In the genomic region with DNA sequence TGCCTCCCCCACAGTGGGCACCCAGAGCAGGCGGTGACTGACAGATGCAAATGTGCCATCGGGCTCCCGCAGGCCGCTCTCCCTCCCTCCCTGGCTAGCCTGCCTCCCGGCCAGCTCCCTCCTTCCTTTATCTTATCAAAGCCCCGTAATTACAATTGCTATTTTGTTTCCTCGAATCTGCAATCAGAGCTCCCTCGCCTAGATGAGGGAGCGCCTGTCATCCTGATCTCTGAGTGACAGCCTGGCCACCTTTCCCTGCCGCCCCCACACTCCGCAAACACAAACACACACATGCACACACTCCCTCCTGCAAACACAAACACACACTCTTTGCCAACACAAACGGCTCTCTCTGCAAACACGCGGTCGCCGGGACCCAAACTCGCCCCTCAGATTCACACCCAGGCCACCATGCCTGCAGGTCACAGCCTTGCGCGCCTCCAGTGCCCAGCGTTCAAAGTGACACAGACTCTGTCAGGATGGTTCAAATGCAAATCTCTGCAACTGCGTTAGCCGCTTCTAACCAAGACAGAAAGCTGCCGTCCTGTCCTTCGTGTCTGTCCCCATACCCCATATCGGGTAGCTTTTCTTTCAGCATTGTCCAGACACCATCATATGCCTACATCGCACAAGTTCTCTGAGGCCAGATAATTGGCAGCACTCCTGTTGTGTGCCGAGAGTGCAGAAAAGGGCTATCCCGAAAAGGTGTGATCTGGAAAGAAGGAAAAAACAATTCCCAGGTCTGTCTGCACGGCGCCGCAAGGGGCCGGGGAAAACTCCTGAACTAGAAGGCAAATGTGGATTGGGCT, we compare ENCODE assay signal across 9 mouse cellular contexts. TPM values are rescaled to one million over a fixed set of nuclear protein-coding genes. Genes with fewer than 3 reads are reported as not detected.
DNase-seq lines count a peak whose midpoint lies in the region; ATAC-seq lines count a peak whose summit lies in the region.
"Had no signal": no experiment of that assay in that cellular context is flagged by ENCODE, and none has a peak within 500 bp of the region (broad histone marks: within the 10 kb centered on the region; RNA-seq: fewer than 3 reads in every experiment).

No protein-coding gene starts in this region.

- intact Hi-C loops in heart, postnatal 25 days (cut with DNase I): loop anchor here (2.0 to 5.0 kb wide), 3 partner anchors 87 to 523 kb away; no protein-coding TSS in a partner anchor

- H3K9ac ChIP-seq in heart, embryonic 12.5 days: peak overlapping the region; percentile 43; the same call in 1 of the 2 replicates
- no peak overlapping the region for H3K9ac ChIP-seq in midbrain, embryonic 13.5 days (replicated peaks)
- H3K9ac ChIP-seq in hindbrain, embryonic 12.5 days: 0 out of 2 replicates have a peak overlapping the region, but pooled peaks have one; percentile 3
- no peak overlapping the region for H3K9ac ChIP-seq in liver, embryonic 15.5 days
- no peak overlapping the region for H3K9ac ChIP-seq in midbrain, embryonic 15.5 days

- H3K9me3 ChIP-seq in heart, embryonic 12.5 days (replicated peaks): no peaks in the 10 kb centered on the region
- H3K9me3 ChIP-seq in midbrain, embryonic 10.5 days (replicated peaks): no peaks in the 10 kb centered on the region
- H3K9me3 ChIP-seq in midbrain, embryonic 13.5 days: no peaks in the 10 kb centered on the region
- no peaks in the 10 kb centered on the region for H3K9me3 ChIP-seq in hindbrain, embryonic 12.5 days (replicated peaks)
- H3K9me3 ChIP-seq in liver, embryonic 15.5 days (replicated peaks): no peaks in the 10 kb centered on the region
- H3K9me3 ChIP-seq in midbrain, embryonic 15.5 days: no peaks in the 10 kb centered on the region

- peaks cover 60% of the 10 kb centered on the region for H3K27me3 ChIP-seq in heart, embryonic 12.5 days (replicated peaks)
- peaks cover 78% of the 10 kb centered on the region for H3K27me3 ChIP-seq in midbrain, embryonic 10.5 days (ENCODE audit: low read depth, poor library complexity, severe bottlenecking)
- peaks cover 78% of the 10 kb centered on the region for H3K27me3 ChIP-seq in midbrain, embryonic 13.5 days
- peaks cover 77% of the 10 kb centered on the region for H3K27me3 ChIP-seq in hindbrain, embryonic 12.5 days
- peaks cover 62% of the 10 kb centered on the region for H3K27me3 ChIP-seq in liver, embryonic 15.5 days
- H3K27me3 ChIP-seq in midbrain, embryonic 15.5 days (replicated peaks): peaks cover 70% of the 10 kb centered on the region

- ATAC-seq in heart, embryonic 12.5 days (ENCODE audit: insufficient number of reproducible peaks, low FRiP score): no peak
- no peak for ATAC-seq in midbrain, embryonic 13.5 days
- no peak for ATAC-seq in hindbrain, embryonic 12.5 days (ENCODE audit: low FRiP score)
- ATAC-seq in liver, embryonic 15.5 days (ENCODE audit: insufficient read depth): no peak
- ATAC-seq in inflammation-experienced regulatory T-cells, adult 6 months: no peak
- ATAC-seq in midbrain, embryonic 15.5 days (replicated peaks): no peak

- H3K4me1 ChIP-seq in heart, embryonic 12.5 days (replicated peaks): peaks cover 57% of the 10 kb centered on the region
- peaks cover 71% of the 10 kb centered on the region for H3K4me1 ChIP-seq in midbrain, embryonic 10.5 days
- H3K4me1 ChIP-seq in midbrain, embryonic 13.5 days (replicated peaks): peaks cover 51% of the 10 kb centered on the region
- H3K4me1 ChIP-seq in hindbrain, embryonic 12.5 days: peaks cover 47% of the 10 kb centered on the region
- H3K4me1 ChIP-seq in liver, embryonic 15.5 days (replicated peaks): peaks cover 59% of the 10 kb centered on the region
- H3K4me1 ChIP-seq in midbrain, embryonic 15.5 days: peaks cover 47% of the 10 kb centered on the region

- H3K27ac ChIP-seq in heart, embryonic 12.5 days (ENCODE audit: poor library complexity, severe bottlenecking): no peak overlapping the region
- H3K27ac ChIP-seq in midbrain, embryonic 10.5 days (replicated peaks): no peak overlapping the region
- H3K27ac ChIP-seq in midbrain, embryonic 13.5 days: no peak overlapping the region
- no peak overlapping the region for H3K27ac ChIP-seq in hindbrain, embryonic 12.5 days
- no peak overlapping the region for H3K27ac ChIP-seq in liver, embryonic 15.5 days (replicated peaks)
- no peak overlapping the region for H3K27ac ChIP-seq in midbrain, embryonic 15.5 days

- H3K4me3 ChIP-seq in heart, embryonic 12.5 days: peak overlapping the region; percentile 25
- H3K4me3 ChIP-seq in midbrain, embryonic 10.5 days: peak overlapping the region; percentile 29
- no peak overlapping the region for H3K4me3 ChIP-seq in midbrain, embryonic 13.5 days (replicated peaks)
- no peak overlapping the region for H3K4me3 ChIP-seq in hindbrain, embryonic 12.5 days
- H3K4me3 ChIP-seq in liver, embryonic 15.5 days (replicated peaks): 0 out of 2 replicates have a peak overlapping the region, but pooled peaks have one; percentile 7
- H3K4me3 ChIP-seq in midbrain, embryonic 15.5 days: no peak overlapping the region

- no peak for DNase-seq in heart, postnatal 25 days (ENCODE audit: low spot score)
- DNase-seq in midbrain, embryonic 10.5 days (ENCODE audit: low spot score): no peak

- 1% methylated on average over 32 of the region's 32 CpGs for WGBS in heart, embryonic 12.5 days
- WGBS in midbrain, embryonic 10.5 days: 1% methylated on average over 32 of the region's 32 CpGs
- 1% methylated on average over 32 of the region's 32 CpGs for WGBS in midbrain, embryonic 13.5 days
- WGBS in hindbrain, embryonic 12.5 days: 2% methylated on average over 32 of the region's 32 CpGs
- WGBS in liver, embryonic 15.5 days (ENCODE audit: insufficient replicate concordance): 6% methylated on average over 32 of the region's 32 CpGs
- WGBS in midbrain, embryonic 15.5 days: 3% methylated on average over 32 of the region's 32 CpGs

- no peaks in the 10 kb centered on the region for H3K36me3 ChIP-seq in heart, embryonic 12.5 days
- peaks cover 1% of the 10 kb centered on the region for H3K36me3 ChIP-seq in midbrain, embryonic 10.5 days
- 0 out of 2 replicates have a peak, but pooled peaks cover 4% of the 10 kb centered on the region for H3K36me3 ChIP-seq in midbrain, embryonic 13.5 days
- H3K36me3 ChIP-seq in hindbrain, embryonic 12.5 days: no peaks in the 10 kb centered on the region
- peaks cover 8% of the 10 kb centered on the region for H3K36me3 ChIP-seq in liver, embryonic 15.5 days (replicated peaks)
- no peaks in the 10 kb centered on the region; the same call in 1 of the 2 replicates for H3K36me3 ChIP-seq in midbrain, embryonic 15.5 days (replicated peaks)

- peak overlapping the region; percentile 61 for H3K4me2 ChIP-seq in heart, embryonic 12.5 days
- no peak overlapping the region; the same call in 1 of the 2 replicates for H3K4me2 ChIP-seq in midbrain, embryonic 13.5 days (replicated peaks)
- 0 out of 2 replicates have a peak overlapping the region, but pooled peaks have one; percentile 6 for H3K4me2 ChIP-seq in hindbrain, embryonic 12.5 days (replicated peaks)
- peak overlapping the region; percentile 29 for H3K4me2 ChIP-seq in liver, embryonic 15.5 days
- no peak overlapping the region for H3K4me2 ChIP-seq in midbrain, embryonic 15.5 days

RNA-seq across cellular contexts. Expression of a gene that starts 2.8 kb away (rescaled TPM):
- polyA plus RNA-seq in heart, embryonic 12.5 days (2016; fragmentation: Nextera tagmentation; extraction: Ambion mirVana): not detected in 2 replicates
- not detected for total RNA-seq in heart, postnatal 25 days (2021)
- polyA plus RNA-seq in midbrain, embryonic 10.5 days (2016; fragmentation: Nextera tagmentation; extraction: Ambion mirVana): 25.5 and 28.8 TPM in 2 replicates
- 2.1 and 2.8 TPM in 2 replicates for polyA plus RNA-seq in midbrain, embryonic 13.5 days (2015; fragmentation: Nextera tagmentation; extraction: Ambion mirVana)
- 2.9 and 3.1 TPM in 2 replicates for polyA plus RNA-seq in hindbrain, embryonic 12.5 days (2016; fragmentation: Nextera tagmentation; extraction: Ambion mirVana)
- polyA plus RNA-seq in liver, embryonic 15.5 days (2015; fragmentation: Nextera tagmentation; extraction: Ambion mirVana): not detected in 2 replicates
- not detected for polyA plus RNA-seq in inflammation-experienced regulatory T-cells, adult 6 months (2017; shearing (Covaris generic))
- polyA plus RNA-seq in midbrain, embryonic 15.5 days (2015; fragmentation: Nextera tagmentation; extraction: Ambion mirVana): 0.91 and 1.2 TPM in 2 replicates
- total RNA-seq: layer of hippocampus, postnatal 14 days had no signal

RNA-seq across cellular contexts. Expression of a gene that starts 3.8 kb away (rescaled TPM):
- 9.5 and 11.2 TPM in 2 replicates for polyA plus RNA-seq in heart, embryonic 12.5 days (2016; fragmentation: Nextera tagmentation; extraction: Ambion mirVana)
- total RNA-seq in heart, postnatal 25 days (2021): 10 to 100 TPM; 16.9 TPM
- polyA plus RNA-seq in midbrain, embryonic 10.5 days (2016; fragmentation: Nextera tagmentation; extraction: Ambion mirVana): 7.5 and 9.4 TPM in 2 replicates
- 6.2 and 7.8 TPM in 2 replicates for polyA plus RNA-seq in midbrain, embryonic 13.5 days (2015; fragmentation: Nextera tagmentation; extraction: Ambion mirVana)
- polyA plus RNA-seq in hindbrain, embryonic 12.5 days (2016; fragmentation: Nextera tagmentation; extraction: Ambion mirVana): 6.7 and 7.6 TPM in 2 replicates
- polyA plus RNA-seq in liver, embryonic 15.5 days (2015; fragmentation: Nextera tagmentation; extraction: Ambion mirVana): 5.8 and 6.4 TPM in 2 replicates
- polyA plus RNA-seq in inflammation-experienced regulatory T-cells, adult 6 months (2017; shearing (Covaris generic)): 10 to 100 TPM; 12.9 to 73.1 (median 57.3) TPM
- polyA plus RNA-seq in midbrain, embryonic 15.5 days (2015; fragmentation: Nextera tagmentation; extraction: Ambion mirVana): 6.3 and 6.9 TPM in 2 replicates

RNA-seq across cellular contexts. Expression of a gene that starts 38.1 kb away (rescaled TPM):
- 51.7 and 52.8 TPM in 2 replicates for polyA plus RNA-seq in heart, embryonic 12.5 days (2016; fragmentation: Nextera tagmentation; extraction: Ambion mirVana)
- total RNA-seq in heart, postnatal 25 days (2021): 10 to 100 TPM; 61.6 to 71.0 TPM
- polyA plus RNA-seq in midbrain, embryonic 10.5 days (2016; fragmentation: Nextera tagmentation; extraction: Ambion mirVana): 60.8 and 67.5 TPM in 2 replicates
- polyA plus RNA-seq in midbrain, embryonic 13.5 days (2015; fragmentation: Nextera tagmentation; extraction: Ambion mirVana): 96.2 and 102 TPM in 2 replicates
- polyA plus RNA-seq in hindbrain, embryonic 12.5 days (2016; fragmentation: Nextera tagmentation; extraction: Ambion mirVana): 113 and 121 TPM in 2 replicates
- 16.9 and 20.2 TPM in 2 replicates for polyA plus RNA-seq in liver, embryonic 15.5 days (2015; fragmentation: Nextera tagmentation; extraction: Ambion mirVana)
- 100 to 1,000 TPM; 124 to 242 (median 205) TPM for polyA plus RNA-seq in inflammation-experienced regulatory T-cells, adult 6 months (2017; shearing (Covaris generic))
- 91.4 TPM in 2 replicates for polyA plus RNA-seq in midbrain, embryonic 15.5 days (2015; fragmentation: Nextera tagmentation; extraction: Ambion mirVana)

Comparison
In these comparisons a context has a peak if more than half of its experiments do, and no peak if none do; other contexts are left out.
1. H3K4me3 ChIP-seq: peak in heart, embryonic 12.5 days (single experiment), midbrain, embryonic 10.5 days (single experiment) and liver, embryonic 15.5 days (single experiment); none in midbrain, embryonic 13.5 days (single experiment), hindbrain, embryonic 12.5 days (single experiment) and midbrain, embryonic 15.5 days (single experiment).
2. H3K4me2 ChIP-seq: peak in heart, embryonic 12.5 days (single experiment), hindbrain, embryonic 12.5 days (single experiment) and liver, embryonic 15.5 days (single experiment); none in midbrain, embryonic 13.5 days (single experiment) and midbrain, embryonic 15.5 days (single experiment).
3. H3K9ac ChIP-seq: peak in heart, embryonic 12.5 days (single experiment) and hindbrain, embryonic 12.5 days (single experiment); none in midbrain, embryonic 13.5 days (single experiment), liver, embryonic 15.5 days (single experiment) and midbrain, embryonic 15.5 days (single experiment).